Mouse (Mus musculus) embryonic stem cell, embryonic (primary cell): ENCODE results near the gene Oasl1.

ENCODE experiments used
- CTCF ChIA-PET, 4 experiments: fragments of 300-600 bp in 2 of 4; fragments of 350-600 bp in 2 of 4; sonication (Branson Sonifier 250); formaldehyde crosslinking; loops; one replicate each; lab custom pipeline; 2022; ENCODE audit warnings: inconsistent platforms in 2 of 4; lab: Charles Lee
- POLR2A ChIA-PET, 4 experiments: fragments of 300-600 bp in 2 of 4; fragments of 350-600 bp in 2 of 4; sonication (Branson Sonifier 250); formaldehyde crosslinking; loops; one replicate each; lab custom pipeline; 2022; ENCODE audit warnings: antibody characterized with exemption in 4 of 4, inconsistent platforms in 1 of 4; lab: Charles Lee

Oasl1 gene

DNA sequence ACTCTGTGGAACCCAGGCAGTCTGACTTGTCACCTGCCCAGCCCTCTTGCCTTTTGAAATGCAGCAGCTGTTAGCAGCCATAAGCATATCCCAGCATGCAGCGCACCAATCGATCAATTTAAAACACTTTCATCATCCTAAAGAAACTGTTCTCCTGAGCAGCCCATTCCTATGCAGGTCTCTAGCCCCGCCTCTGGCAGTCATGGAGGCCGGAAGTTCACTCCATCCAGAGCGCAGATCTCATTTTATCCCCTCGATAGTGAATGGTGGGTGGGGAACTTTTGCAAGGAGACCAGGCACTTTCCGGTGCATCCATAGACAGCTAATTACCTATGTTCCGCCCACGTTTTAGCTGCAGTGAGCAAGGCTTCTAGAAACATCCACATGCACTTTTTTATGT is 49.2 kb downstream of the Oasl1 start:
- POLR2A ChIA-PET = interaction anchor here in 2 of 4 experiments (0.6 to 2.5 kb wide), 14 partner anchors 10 to 552 kb away, joined by 3 to 7 read pairs (median 4); partner anchors contain the start of genes 2210016L21Rik (in 2 of the 2) and Mlec (in 1 of the 2)

DNA sequence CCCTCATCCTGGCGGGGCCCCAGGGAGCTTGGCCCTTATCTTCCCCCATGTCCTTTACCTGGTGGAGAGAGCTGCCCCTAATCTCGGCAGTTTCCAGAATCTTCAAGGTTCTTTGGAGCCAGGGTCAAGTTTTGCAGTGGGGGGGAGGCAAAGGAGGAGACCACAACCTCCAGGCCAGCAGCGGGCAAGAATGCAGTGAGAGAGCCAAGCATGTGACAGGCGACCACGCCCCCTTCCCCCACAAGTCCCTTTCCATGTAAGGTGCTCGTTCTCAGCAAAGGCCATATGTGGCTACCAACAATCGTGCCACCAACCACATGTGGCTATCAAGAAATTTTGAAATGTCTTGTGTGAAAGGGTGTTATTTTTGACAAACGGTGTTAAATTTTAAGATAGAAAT is 50.1 kb downstream of the Oasl1 start:
- ChIA-PET CTCF (interaction anchor here in 3 of 4 experiments (0.6 to 0.7 kb wide), 4 partner anchors 108 to 456 kb away, joined by 3 to 11 read pairs (median 4); partner anchors contain the start of gene Msi1 (in 1 of the 3)), POLR2A (interaction anchor here in 3 of 4 experiments (0.6 to 2.1 kb wide), 11 partner anchors 8 to 422 kb away, joined by 3 to 7 read pairs (median 3); partner anchors contain the start of genes 2210016L21Rik (in 2 of the 3) and Mlec (in 1 of the 3))

More for the DNA sequence above, 49.2 kb downstream of the Oasl1 start:
- CTCF ChIA-PET = interaction anchor here in 1 of 4 experiments (0.6 to 1.2 kb wide), 3 partner anchors 70 to 457 kb away, joined by 3 to 4 read pairs (median 4); partner anchors contain the start of gene Msi1

DNA sequence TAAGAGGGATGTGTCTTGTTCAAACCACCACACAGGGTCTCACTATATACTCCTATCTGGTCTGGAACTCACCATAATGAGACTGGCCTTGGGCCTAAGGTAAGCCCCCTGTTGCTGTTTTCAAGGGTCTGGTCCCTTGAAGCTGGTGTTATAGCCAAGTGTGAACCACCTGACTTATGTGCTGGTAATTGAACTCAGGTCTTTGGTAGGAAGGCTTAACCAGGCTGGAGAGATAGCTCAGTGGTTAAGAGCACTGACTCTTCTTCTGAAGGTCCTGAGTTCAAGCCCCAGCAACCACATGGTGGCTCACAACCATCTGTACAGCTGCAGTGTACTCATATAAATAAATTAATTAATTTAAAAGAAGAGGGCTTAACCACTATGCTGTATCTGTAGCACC is 53.9 kb downstream of the Oasl1 start:
- CTCF ChIA-PET = interaction anchor here in 1 of 4 experiments (0.6 to 1.0 kb wide), 3 partner anchors 12 to 108 kb away, joined by 3 to 4 read pairs (median 3); no protein-coding TSS in a partner anchor
- POLR2A ChIA-PET = interaction anchor here in 2 of 4 experiments (0.6 to 1.3 kb wide), 5 partner anchors 11 to 226 kb away, joined by 3 to 4 read pairs (median 3); no protein-coding TSS in a partner anchor

DNA sequence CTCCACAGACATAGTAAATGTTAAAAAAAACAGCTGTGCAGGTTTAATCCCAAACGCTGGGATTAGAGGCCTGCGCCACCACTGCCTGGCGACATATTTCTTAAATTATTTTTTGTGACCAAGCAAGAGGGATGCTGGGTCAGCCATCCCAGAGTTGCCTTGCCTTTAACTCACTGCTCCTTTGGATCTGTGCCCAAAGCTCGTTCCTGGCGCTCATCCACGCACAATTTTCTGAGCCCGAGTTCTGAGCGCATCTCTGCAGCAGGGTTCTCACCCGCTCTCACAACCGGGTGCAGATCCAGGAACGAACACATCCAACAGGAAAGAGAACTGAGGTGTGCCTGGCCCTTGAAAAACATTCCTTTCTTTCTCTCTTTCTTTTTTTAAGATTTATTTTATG is 55.4 kb downstream of the Oasl1 start:
- ChIA-PET POLR2A (interaction anchor here (0.6 to 3.7 kb wide), 37 partner anchors 8 to 296 kb away, joined by 3 to 18 read pairs (median 5); partner anchors contain the start of genes Unc119b (in 2 of the 4), Acads (in 1 of the 4), Rnf10 (in 1 of the 4) and Sppl3 (in 1 of the 4)), CTCF (interaction anchor here (0.6 to 4.1 kb wide), 92 partner anchors 8 to 486 kb away, joined by 3 to 35 read pairs (median 5); partner anchors contain the start of genes Hnf1a (in 2 of the 4), 2210016L21Rik (in 1 of the 4), Acads (in 1 of the 4) and Gm10401 (in 1 of the 4))

GRCm38 (mm10) chr5:114978888-114979249 is 55.8 kb downstream of the Oasl1 start:
- CTCF ChIA-PET = interaction anchor here (0.5 to 4.1 kb wide), 104 partner anchors 8 to 1516 kb away, joined by 3 to 35 read pairs (median 5); partner anchors contain the start of genes Hnf1a (in 2 of the 4), 2210016L21Rik (in 1 of the 4), Acads (in 1 of the 4) and Foxn4 (in 1 of the 4)
- POLR2A ChIA-PET = interaction anchor here (0.5 to 3.7 kb wide), 52 partner anchors 8 to 457 kb away, joined by 3 to 18 read pairs (median 5); partner anchors contain the start of genes Unc119b (in 2 of the 4), Acads (in 1 of the 4), Hnf1a (in 1 of the 4) and Rnf10 (in 1 of the 4)

DNA sequence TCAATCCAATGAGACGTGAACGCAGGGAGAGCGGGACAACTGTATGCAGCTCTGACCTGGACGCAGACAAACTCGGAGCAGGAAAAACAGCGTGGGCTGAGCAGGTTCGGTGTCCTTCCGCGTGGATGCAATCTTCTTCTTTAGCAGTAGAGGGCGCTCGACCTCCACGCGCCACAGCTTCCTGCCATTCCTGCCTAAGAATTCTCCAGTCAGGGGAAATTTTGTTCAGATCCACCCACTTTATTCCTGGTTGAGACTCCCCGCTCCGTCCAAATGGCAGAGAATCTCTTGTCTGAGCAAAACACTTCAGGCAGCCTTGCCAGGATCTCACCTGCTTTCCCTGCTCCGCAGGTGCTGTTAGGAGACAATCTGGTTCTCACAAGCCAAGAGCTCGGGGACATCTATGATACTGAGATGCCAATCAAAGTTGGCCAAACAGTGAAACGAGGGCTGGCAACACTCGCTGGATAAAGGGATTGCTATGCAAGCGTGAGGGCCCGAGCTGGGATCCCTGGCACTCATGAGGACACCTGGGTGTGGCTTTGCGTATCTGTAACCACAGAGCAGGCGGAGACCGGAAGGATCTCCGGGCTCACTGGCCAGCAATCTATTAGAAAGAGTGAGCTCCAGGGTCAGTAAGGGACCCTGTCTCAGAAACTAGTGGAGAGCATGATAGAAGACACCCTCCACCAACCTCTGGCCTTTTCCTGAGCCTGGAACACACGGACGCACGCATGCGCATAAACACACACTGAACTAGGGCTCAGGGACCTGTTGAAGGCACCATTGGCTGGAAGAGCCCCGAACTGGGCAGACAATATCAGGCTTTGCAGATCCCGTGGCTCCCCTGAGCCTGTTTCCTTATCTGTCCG is 56.4 kb downstream of the Oasl1 start:
- POLR2A ChIA-PET = interaction anchor here (0.5 to 3.7 kb wide), 77 partner anchors 8 to 456 kb away, joined by 3 to 18 read pairs (median 4); partner anchors contain the start of genes Unc119b (in 2 of the 4), Acads (in 1 of the 4), Hnf1a (in 1 of the 4) and Mlec (in 1 of the 4)
- CTCF ChIA-PET = interaction anchor here (0.5 to 4.1 kb wide), 123 partner anchors 8 to 1515 kb away, joined by 3 to 35 read pairs (median 4); partner anchors contain the start of genes Hnf1a (in 3 of the 4), Cabp1 (in 2 of the 4), 2210016L21Rik (in 1 of the 4) and Acads (in 1 of the 4)

- ChIA-PET POLR2A (interaction anchor here (0.6 to 3.7 kb wide), 63 partner anchors 9 to 413 kb away, joined by 3 to 18 read pairs (median 4); partner anchors contain the start of genes Hnf1a (in 2 of the 4), Acads (in 1 of the 4), Mlec (in 1 of the 4) and Sppl3 (in 1 of the 4)), CTCF (interaction anchor here (0.5 to 4.1 kb wide), 70 partner anchors 9 to 1423 kb away, joined by 3 to 35 read pairs (median 6); partner anchors contain the start of genes Hnf1a (in 3 of the 4), Cabp1 (in 2 of the 4), 2210016L21Rik (in 1 of the 4) and Acads (in 1 of the 4))
Observed at GRCm38 (mm10) chr5:114980122-114980748, 57.2 kb downstream of the Oasl1 start.

DNA sequence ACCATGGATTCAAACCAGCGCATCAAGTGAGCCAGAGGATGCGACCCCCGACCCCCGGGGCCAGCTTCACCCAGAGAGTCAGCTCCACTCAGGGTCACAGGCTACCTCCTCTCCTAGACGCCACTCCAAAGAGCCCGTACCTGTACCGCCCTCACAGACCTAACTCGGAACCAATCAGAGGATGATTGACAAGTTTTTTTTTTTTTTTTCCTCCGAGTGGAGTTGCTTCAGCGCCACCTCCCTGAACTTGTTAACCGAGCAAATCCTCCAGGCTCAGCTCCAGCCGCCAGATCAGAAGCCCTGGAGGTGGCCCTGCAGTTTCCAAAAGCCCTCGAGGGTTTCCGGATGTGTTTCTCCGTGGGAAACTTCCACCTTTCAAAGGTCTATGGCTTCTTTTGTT is 59.0 kb downstream of the Oasl1 start:
- ChIA-PET POLR2A (interaction anchor here (0.5 to 3.1 kb wide), 23 partner anchors 8 to 892 kb away, joined by 3 to 12 read pairs (median 3); partner anchors contain the start of genes Hnf1a (in 1 of the 4) and Sppl3 (in 1 of the 4)), CTCF (interaction anchor here in 2 of 4 experiments (0.6 to 1.3 kb wide), 3 partner anchors 126 to 292 kb away, joined by 3 to 6 read pairs (median 4); no protein-coding TSS in a partner anchor)

GRCm38 (mm10) chr5:114985074-114985473 is 62.0 kb downstream of the Oasl1 start:
- CTCF ChIA-PET = interaction anchor here in 2 of 4 experiments (0.6 to 1.0 kb wide), 4 partner anchors 12 to 1022 kb away, joined by 3 to 17 read pairs (median 4); no protein-coding TSS in a partner anchor

More at GRCm38 (mm10) chr5:114985074-114985473, 62.0 kb downstream of the Oasl1 start:
- POLR2A ChIA-PET = interaction anchor here in 3 of 4 experiments (0.7 to 1.9 kb wide), 11 partner anchors 8 to 1399 kb away, joined by 3 to 7 read pairs (median 4); no protein-coding TSS in a partner anchor
